Mouse (Mus musculus): ENCODE results near the gene Itgav. TPM values are rescaled to one million over a fixed set of nuclear protein-coding genes. Genes with fewer than 3 reads are reported as not detected.
"Not testable (repeated sequence)": the region's sequence is repeated elsewhere in the genome, so short reads cannot be mapped to it uniquely, and the experiment has no call there.

Gene Itgav
- total RNA-seq, 2 experiments from 2014 or later: 122 to 131 TPM

DNA sequence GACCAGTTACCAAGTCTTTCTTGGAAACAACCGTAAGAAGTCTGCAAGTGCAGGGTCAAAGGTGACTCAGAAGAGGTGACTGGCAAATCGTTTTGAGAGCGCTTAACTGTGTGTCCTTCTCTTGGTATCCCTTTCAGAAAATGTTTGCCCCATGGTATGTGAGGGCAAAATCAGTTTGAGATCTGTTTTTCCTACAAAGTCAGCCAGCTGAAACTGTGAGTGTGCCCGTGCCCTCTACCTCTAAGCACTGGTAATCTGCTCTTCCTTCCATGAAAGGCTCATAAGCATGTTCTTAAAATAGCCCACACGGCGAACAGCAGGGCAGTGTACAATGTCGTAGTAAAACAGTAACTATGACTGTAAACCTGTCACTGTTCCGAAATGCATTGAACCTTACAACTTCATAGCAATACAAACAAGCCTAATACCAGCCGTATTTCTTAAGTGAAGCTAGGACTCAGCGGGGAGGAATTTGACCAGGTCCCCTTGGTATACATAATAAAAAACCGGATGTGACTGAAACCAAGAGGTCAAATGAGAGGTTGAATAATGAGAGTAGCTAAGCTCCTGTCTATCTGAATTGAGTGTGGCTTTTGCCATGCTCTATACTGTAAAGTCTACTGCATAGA lies 14.2 kb upstream of the Itgav start:
- DNase-seq: no peak

DNA sequence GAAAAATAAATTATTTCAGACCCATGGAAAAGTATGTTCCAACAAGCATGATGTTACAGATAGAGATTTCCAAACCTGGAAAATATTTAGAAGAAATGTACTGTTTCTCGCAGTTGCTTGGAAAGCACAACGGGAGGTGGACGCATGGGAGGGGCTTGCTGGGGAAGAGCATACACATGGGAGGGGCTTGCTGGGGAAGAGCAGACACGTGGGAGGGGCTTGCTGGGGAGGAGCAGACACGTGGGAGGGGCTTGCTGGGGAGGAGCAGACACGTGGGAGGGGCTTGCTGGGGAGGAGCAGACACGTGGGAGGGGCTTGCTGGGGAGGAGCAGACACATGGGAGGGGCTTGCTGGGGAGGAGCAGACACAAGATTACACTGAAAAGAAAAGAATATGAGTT lies 10.9 kb upstream of the Itgav start:
- DNase-seq: not testable (repeated sequence)

- DNase-seq: no peak
These were observed 10.3 kb upstream of the Itgav start for GRCm38 (mm10) chr2:83713946-83714345.

GRCm38 (mm10) chr2:83714783-83715182 lies 9.4 kb upstream of the Itgav start:
- DNase-seq: peak; percentile 92 to 93

DNA sequence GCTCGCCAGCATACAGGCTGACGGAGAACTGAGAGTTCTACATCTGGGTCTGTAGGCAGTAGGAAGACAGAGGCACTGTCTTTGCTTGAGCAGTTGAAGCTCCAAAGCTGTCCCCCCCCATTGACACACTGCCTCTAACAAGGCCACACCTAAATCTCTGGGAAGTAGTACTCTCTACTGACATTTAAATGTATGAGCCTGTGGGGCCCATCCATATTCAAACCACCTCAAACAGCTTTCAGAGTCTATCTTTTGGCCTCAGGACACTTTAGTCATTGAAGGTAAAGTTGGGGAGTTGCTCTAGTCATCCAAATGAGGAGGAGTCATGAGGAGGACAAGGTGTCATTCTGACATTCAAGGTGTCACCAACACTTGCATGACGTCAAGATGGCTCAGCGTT lies 5.9 kb upstream of the Itgav start:
- no peak for DNase-seq

DNA sequence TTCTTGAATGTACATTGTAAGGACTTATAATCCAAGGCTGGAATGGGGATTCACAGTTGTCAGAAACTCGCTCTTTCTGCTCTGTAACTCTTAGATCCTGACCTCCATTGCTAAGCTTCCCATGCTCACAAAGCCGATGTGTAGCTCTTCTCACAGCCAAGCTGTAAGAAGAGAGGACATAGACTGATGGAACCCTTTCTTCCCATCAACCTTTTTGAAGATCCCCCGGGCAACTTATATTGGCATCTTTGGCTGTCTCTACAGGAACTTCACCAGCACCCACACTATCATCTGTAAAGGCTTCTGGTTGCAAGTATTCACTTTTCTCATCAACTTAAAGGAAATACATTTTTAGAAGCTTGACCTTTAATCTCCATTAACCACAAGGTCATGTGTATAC lies 2.6 kb upstream of the Itgav start:
- DNase-seq: no peak

GRCm38 (mm10) chr2:83722936-83723335 lies 1.3 kb upstream of the Itgav start:
- DNase-seq: no peak

- no peak for DNase-seq
These were observed 851 bp upstream of the Itgav start for GRCm38 (mm10) chr2:83723346-83723745.

GRCm38 (mm10) chr2:83724827-83725730 lies 882 bp downstream of the Itgav start:
- peak; percentile 70 to 84 for DNase-seq

- DNase-seq: no peak
These were observed 1.6 kb downstream of the Itgav start for GRCm38 (mm10) chr2:83725796-83726195.

- peak; percentile 43 to 60 for DNase-seq
These were observed 4.1 kb downstream of the Itgav start for GRCm38 (mm10) chr2:83728238-83728682.

GRCm38 (mm10) chr2:83729339-83729738 lies 5.1 kb downstream of the Itgav start:
- peak; percentile 90 to 91 for DNase-seq

DNA sequence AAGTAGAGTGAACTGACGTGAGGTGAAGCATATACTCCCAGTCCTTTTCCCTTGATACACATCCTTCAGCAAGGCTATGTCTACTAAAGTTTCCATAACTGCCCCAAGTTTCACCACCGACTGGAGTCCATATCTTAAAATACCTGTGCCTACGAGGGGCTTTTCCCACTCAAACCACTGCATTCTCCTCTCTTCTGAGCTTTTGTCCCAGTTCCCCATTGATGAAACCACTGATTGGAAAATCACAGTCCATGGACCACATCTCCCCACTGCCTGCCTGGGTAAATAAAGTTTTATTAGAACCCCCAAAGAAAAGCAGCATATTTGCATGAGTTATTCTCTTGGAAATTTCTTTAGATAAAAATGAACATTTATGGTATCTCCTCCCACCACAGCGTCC lies 8.7 kb downstream of the Itgav start:
- no peak for DNase-seq

- DNase-seq: peak in 1 of 2 experiments; percentile 40
These were observed 9.8 kb downstream of the Itgav start for GRCm38 (mm10) chr2:83733981-83734393.

DNA sequence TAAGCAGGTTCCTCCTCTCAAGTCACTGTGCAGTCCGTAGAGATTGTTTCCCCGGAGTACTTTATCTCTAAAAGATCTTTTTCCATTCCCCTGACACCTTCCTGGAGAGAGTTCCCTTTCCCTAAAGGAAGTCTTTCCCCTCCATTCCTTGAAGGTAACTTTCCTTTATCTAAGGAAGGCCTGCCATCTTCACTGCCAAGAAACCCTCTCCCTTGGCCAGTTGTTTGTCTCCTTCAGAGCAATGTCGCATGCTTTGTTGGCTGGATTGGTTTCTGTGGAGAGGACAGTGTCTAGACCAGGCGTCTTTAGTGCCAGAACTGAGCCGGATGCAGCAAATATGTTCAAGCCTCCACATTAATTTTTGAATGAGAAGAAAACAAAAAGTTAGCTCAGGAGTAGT lies 11.1 kb downstream of the Itgav start:
- DNase-seq: no peak

DNA sequence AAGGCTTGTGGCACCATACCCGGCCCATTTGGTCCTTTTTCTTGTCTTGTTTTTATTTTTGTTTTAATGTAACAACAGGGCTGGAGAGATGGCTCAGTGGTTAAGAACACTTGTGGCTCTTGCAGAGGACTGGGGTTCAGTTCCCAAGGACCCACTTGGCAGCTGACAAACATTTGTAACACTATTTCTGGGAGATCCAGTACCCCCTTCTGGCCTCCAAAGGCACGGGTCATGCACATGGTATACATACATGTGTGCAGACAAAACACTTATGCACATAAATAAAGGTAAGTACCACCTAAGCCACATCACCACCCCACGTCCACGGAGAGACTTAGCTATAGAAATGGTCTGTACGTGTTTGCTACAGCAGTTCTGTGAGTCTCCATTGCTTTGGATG lies 12.6 kb downstream of the Itgav start:
- DNase-seq: no peak

- peak in 1 of 2 experiments; percentile 16 for DNase-seq
These were observed 14.5 kb downstream of the Itgav start for GRCm38 (mm10) chr2:83738586-83739251.

DNA sequence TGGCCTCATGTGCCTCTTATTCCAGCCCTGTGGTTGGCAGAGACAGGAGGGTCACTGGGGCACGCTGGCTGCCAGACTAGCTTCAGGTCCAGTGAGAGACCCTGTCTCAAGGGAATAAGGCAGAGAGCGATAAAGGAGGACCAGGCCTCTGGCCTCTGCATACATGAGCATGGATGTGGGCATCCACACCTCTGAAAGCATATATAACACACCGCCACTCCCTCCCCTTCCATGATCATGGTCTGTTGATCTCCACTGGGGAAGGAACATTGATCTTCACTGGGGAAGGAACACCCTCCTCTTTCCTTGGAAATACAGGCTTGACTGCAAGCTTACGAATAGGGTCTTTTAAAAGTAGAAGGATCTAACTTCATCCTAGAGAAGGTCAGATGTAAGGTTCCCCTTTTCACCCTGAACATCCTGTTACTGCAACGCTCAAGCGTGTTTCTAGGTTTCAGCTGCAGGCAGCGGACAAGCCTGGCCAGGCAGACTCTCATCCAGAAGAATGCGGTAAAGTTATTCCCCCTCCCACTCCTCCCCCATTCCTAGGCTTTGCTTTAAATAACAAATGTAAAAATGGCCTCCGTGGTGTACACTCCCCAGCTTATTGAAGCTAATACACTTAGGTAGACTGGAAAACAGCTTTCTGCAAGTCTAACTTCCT lies 15.4 kb downstream of the Itgav start:
- no peak for DNase-seq

DNA sequence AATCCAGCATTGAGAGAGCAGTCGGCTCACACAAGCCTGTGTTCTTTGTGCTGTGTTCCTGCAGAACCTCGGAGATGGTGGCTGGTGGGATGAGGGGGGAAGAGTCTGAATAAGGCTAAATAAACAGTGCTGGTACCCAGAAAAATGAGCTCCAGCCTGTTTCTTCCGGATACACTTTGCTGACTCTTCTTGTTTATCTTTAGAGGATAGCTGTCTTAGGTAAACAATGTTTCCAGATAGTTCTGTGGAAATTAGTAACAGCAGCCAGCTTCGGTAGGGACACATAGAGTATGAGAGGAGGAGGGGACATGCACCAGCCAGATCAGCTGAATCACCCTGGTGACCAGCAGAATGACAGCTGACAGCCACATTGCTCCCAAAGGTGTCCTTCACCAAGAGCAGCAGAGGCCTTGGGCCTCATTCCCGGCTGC lies 16.4 kb downstream of the Itgav start:
- peak; percentile 72 to 75 for DNase-seq

- DNase-seq: peak in 1 of 2 experiments; percentile 41
These were observed 18.0 kb downstream of the Itgav start for GRCm38 (mm10) chr2:83742210-83742609.

DNA sequence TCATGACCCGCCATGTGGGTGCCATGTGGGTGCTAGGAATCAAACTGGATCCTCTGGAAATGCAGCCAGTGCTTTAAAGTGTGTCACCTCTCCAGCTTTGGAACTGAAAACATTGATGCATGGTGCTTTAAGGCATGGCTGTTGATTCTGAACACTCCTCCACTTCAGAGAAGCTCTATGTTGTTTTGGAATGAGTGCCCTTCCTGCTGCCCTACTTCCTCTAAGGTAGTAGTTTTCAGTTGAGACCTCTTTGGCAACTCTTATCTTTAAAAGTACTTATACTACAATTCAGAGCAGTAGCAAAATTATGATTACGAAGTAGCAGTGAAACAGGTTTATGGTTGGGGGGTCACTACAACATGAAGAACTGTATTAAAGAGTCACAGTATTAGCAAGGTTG lies 18.6 kb downstream of the Itgav start:
- DNase-seq: no peak

DNA sequence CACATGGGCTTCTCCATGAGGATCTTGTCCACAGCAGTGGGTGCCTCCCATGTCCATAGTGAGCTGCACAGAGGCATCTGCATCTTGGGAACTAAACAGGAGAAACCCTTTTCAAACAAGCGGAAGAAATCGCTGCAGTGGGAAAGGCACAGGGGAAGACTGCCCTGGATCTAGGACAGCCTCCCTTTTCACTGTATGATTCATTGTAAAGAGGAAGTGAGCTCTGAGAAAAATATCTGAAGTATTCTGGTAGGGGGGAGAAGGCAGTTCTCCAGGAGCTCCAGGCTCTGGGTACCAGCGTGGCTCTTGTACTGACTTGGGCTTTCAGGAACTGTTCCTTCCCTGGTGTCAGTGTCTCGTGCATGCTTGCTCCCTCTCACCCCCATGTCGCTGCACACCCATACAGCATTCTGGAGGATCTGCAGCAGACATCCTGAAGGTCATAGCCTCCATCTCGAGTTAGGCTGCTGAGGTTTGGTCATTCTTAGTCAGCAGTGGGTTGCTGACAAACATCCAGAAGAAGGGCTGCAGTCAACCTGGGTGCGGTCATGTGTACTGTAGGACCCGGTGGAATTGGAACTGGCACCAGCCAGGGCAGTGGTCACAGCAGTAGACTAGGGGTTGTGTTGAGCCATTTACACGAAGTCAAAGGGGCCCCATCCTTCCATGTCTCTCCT lies 20.2 kb downstream of the Itgav start:
- peak in 1 of 2 experiments; percentile 26 for DNase-seq

Measured in adrenal gland, postnatal 36 days (tissue).